ENCODE assay signal across 15 mouse cellular contexts in genomic region chr10:7483650-7484049, GRCm38 (mm10).
"Had no signal": no experiment of that assay in that cellular context is flagged by ENCODE, and none has a peak within 500 bp of the region (broad histone marks: within the 10 kb centered on the region; RNA-seq: fewer than 3 reads in every experiment).

No protein-coding gene starts in this region.

- H3K27me3 ChIP-seq: midbrain, embryonic 13.5 days; midbrain, embryonic 15.5 days; neural tube, embryonic 12.5 days had no signal

- DNase-seq: lung, adult 18-20 months; lung, embryonic 14.5 days; lung, postnatal 10 days; lung, postnatal 4 days; retina, postnatal 1 day; right cerebral cortex, adult 18-20 months; right cerebral cortex, postnatal 25 days; right cerebral cortex, postnatal 4 days; spleen, adult 18-20 months; thymus, postnatal 14 days; thymus, postnatal 36 days had no signal

- H3K4me3 ChIP-seq: megakaryocyte, embryonic 14.5 days; midbrain, embryonic 13.5 days; midbrain, embryonic 15.5 days; neural tube, embryonic 12.5 days had no signal

- H3K4me1 ChIP-seq: midbrain, embryonic 13.5 days; midbrain, embryonic 15.5 days; neural tube, embryonic 12.5 days had no signal

- ATAC-seq: midbrain, embryonic 13.5 days; midbrain, embryonic 15.5 days had no signal

- H3K27ac ChIP-seq: midbrain, embryonic 13.5 days; midbrain, embryonic 15.5 days; neural tube, embryonic 12.5 days had no signal

- H3K36me3 ChIP-seq: midbrain, embryonic 13.5 days; midbrain, embryonic 15.5 days; neural tube, embryonic 12.5 days had no signal
